Mouse (Mus musculus): ENCODE results near the gene Tgm5. TPM values are rescaled to one million over a fixed set of nuclear protein-coding genes. Genes with fewer than 3 reads are reported as not detected.
"Not testable (repeated sequence)": the region's sequence is repeated elsewhere in the genome, so short reads cannot be mapped to it uniquely, and the experiment has no call there.

Gene Tgm5
- polyA plus RNA-seq, 1 experiment from 2014 or later, result not detected

- H3K9me3 ChIP-seq (ENCODE audit: control insufficient read depth, low read length), result no peaks in the 10 kb centered on the region
- no peak overlapping the region for H3K4me2 ChIP-seq (ENCODE audit: low read depth, low read length)
- H3K9ac ChIP-seq (ENCODE audit: low read depth, low read length), result no peak overlapping the region
- H3K27ac ChIP-seq (ENCODE audit: low read length), result no peak overlapping the region
- no peaks in the 10 kb centered on the region for H3K36me3 ChIP-seq (ENCODE audit: control insufficient read depth, insufficient read depth, low read length)
- 87% methylated on average over 8 of the region's 8 CpGs for WGBS
- H3K4me1 ChIP-seq (ENCODE audit: control insufficient read depth, insufficient read depth, low read length), result no peaks in the 10 kb centered on the region
- H3K4me3 ChIP-seq (ENCODE audit: low read length), result no peak overlapping the region
- no peaks in the 10 kb centered on the region for H3K27me3 ChIP-seq (replicated peaks; ENCODE audit: control insufficient read depth, insufficient read depth, low read length)
- no peak for ATAC-seq
These were observed 86.8 kb downstream of the Tgm5 start for GRCm38 (mm10) chr2:120998863-120999262.

- WGBS, result 78% methylated on average over 1 of the region's 1 CpGs
- ATAC-seq; H3K9me3 ChIP-seq (ENCODE audit: control insufficient read depth, low read length): not testable (repeated sequence)
These were observed 89.0 kb downstream of the Tgm5 start for GRCm38 (mm10) chr2:120996607-120997006.

More at GRCm38 (mm10) chr2:120996607-120997006, 89.0 kb downstream of the Tgm5 start:
- not testable (repeated sequence) for H3K4me1 ChIP-seq (ENCODE audit: control insufficient read depth, insufficient read depth, low read length); H3K4me3 ChIP-seq (ENCODE audit: low read length); H3K27me3 ChIP-seq (replicated peaks; ENCODE audit: control insufficient read depth, insufficient read depth, low read length); H3K9ac ChIP-seq (ENCODE audit: low read depth, low read length); H3K4me2 ChIP-seq (ENCODE audit: low read depth, low read length); H3K36me3 ChIP-seq (ENCODE audit: control insufficient read depth, insufficient read depth, low read length); H3K27ac ChIP-seq (ENCODE audit: low read length)

Other genes starting within 250 kb of the Tgm5 start
- 3.6 and 4.1 TPM in 2 replicates for gene Cdan1, start 235.7 kb downstream of the Tgm5 start, polyA plus RNA-seq (2015; fragmentation: Nextera tagmentation; extraction: Ambion mirVana)
- gene Ttbk2, start 235.2 kb downstream of the Tgm5 start, polyA plus RNA-seq (2015; fragmentation: Nextera tagmentation; extraction: Ambion mirVana), result 1.4 and 1.6 TPM in 2 replicates
- gene Ubr1, start 115.1 kb downstream of the Tgm5 start, polyA plus RNA-seq (2015; fragmentation: Nextera tagmentation; extraction: Ambion mirVana), result 15.4 and 16.2 TPM in 2 replicates
- gene Tmem62, start 108.8 kb downstream of the Tgm5 start, polyA plus RNA-seq (2015; fragmentation: Nextera tagmentation; extraction: Ambion mirVana), result 4.1 and 4.3 TPM in 2 replicates
- gene Ccndbp1, start 77.4 kb downstream of the Tgm5 start, polyA plus RNA-seq (2015; fragmentation: Nextera tagmentation; extraction: Ambion mirVana), result 34.5 and 34.6 TPM in 2 replicates
- 1.5 and 3.4 TPM in 2 replicates for gene Epb42, start 48.8 kb downstream of the Tgm5 start, polyA plus RNA-seq (2015; fragmentation: Nextera tagmentation; extraction: Ambion mirVana)
- gene Tgm7, start 24.0 kb upstream of the Tgm5 start, polyA plus RNA-seq (2015; fragmentation: Nextera tagmentation; extraction: Ambion mirVana), result 0.16 and 0.17 TPM in 2 replicates
- gene Adal, start 54.6 kb upstream of the Tgm5 start, polyA plus RNA-seq (2015; fragmentation: Nextera tagmentation; extraction: Ambion mirVana), result 16.7 and 17.4 TPM in 2 replicates
- 19.3 and 19.8 TPM in 2 replicates for gene Lcmt2, start 54.8 kb upstream of the Tgm5 start, polyA plus RNA-seq (2015; fragmentation: Nextera tagmentation; extraction: Ambion mirVana)
- 31.8 and 37.2 TPM in 2 replicates for gene Tubgcp4, start 84.8 kb upstream of the Tgm5 start, polyA plus RNA-seq (2015; fragmentation: Nextera tagmentation; extraction: Ambion mirVana)
- 8.3 and 8.6 TPM in 2 replicates for gene Zscan29, start 85.3 kb upstream of the Tgm5 start, polyA plus RNA-seq (2015; fragmentation: Nextera tagmentation; extraction: Ambion mirVana)
- gene Trp53bp1, start 185.6 kb upstream of the Tgm5 start, polyA plus RNA-seq (2015; fragmentation: Nextera tagmentation; extraction: Ambion mirVana), result 26.5 and 31.0 TPM in 2 replicates
- gene Map1a, start 203.8 kb upstream of the Tgm5 start, polyA plus RNA-seq (2015; fragmentation: Nextera tagmentation; extraction: Ambion mirVana), result 1.9 and 2.6 TPM in 2 replicates